Mouse (Mus musculus) brain, embryonic 14.5 days (tissue): ENCODE measurements around the gene Ppip5k1.

Source experiments
- CTCF ChIP-seq: fragments of 200-500 bp; IDR thresholded peaks from 2 replicates; pipeline ENCODE4 v1.5.1; 2012; ENCODE audit warnings: inconsistent platforms, mild to moderate bottlenecking, moderate library complexity, borderline replicate concordance; ENCODE audit not compliant: insufficient read depth, insufficient read length; ENCODE audit errors: extremely low read depth
- POLR2A ChIP-seq: fragments of 200-500 bp; IDR thresholded peaks from 2 replicates; pipeline ENCODE4 v1.6.1; 2012; ENCODE audit warnings: mild to moderate bottlenecking, inconsistent platforms, borderline replicate concordance; ENCODE audit not compliant: poor library complexity, insufficient read depth, insufficient read length, severe bottlenecking; ENCODE audit errors: extremely low read depth

- TF ChIP-seq CTCF: no peak
- no peak for TF ChIP-seq POLR2A
These were observed 86.8 kb downstream of the Ppip5k1 start for GRCm38 (mm10) chr2:121268446-121268845.
